Mouse (Mus musculus): Measurements from ENCODE around the gene Ntf5.

DNA sequence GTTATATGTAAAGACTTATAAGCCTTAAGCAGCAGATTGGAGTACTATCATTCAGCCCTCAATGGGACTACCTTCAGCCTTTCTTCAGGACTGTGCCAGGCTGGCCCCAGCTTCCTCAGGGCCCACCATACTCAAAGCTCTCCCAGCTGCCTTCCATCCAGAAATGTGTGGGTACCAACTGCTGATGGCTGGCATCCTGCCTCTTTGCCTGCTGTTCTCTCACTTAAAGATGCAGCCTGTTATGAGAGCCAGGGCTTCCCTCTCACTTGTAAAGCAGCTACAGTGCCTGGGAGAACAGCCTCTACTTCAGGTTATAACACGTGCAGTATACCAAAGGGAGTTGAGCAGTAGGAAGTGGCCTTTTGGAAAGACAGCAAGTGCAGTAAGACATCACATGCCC is 37.4 kb upstream of the Ntf5 start:
- TF ChIP-seq HCFC1 (IDR thresholded peaks at IDR 0.05; ENCODE audit: borderline replicate concordance, insufficient read depth, low read length): no peak
- TF ChIP-seq ZNF384 (IDR thresholded peaks at IDR 0.05; ENCODE audit: low read depth, low read length): no peak
- no peak for TF ChIP-seq MAFK (IDR thresholded peaks at IDR 0.05; ENCODE audit: insufficient read depth, low read depth, low read length)
- TF ChIP-seq ZC3H11A (IDR thresholded peaks at IDR 0.05; ENCODE audit: borderline replicate concordance, low read depth, low read length): no peak
